Mouse (Mus musculus) ES-Bruce4 (cell line): ENCODE results near the gene D930048N14Rik.

Source experiments
- CTCF ChIP-seq: IDR thresholded peaks from one replicate; pipeline ENCODE4 v1.8.1; 2011; ENCODE audit warnings: low read depth, low read length
- EP300 ChIP-seq: IDR thresholded peaks from 2 replicates; pipeline ENCODE4 v1.6.1; 2011; ENCODE audit warnings: low read depth, low read length; ENCODE audit not compliant: insufficient read depth
- POLR2A ChIP-seq: IDR thresholded peaks from one replicate; pipeline ENCODE4 v1.8.1; 2011; ENCODE audit warnings: low read length; ENCODE audit not compliant: insufficient read depth

- TF ChIP-seq POLR2A, result no peak
- TF ChIP-seq CTCF, result no peak
- no peak for TF ChIP-seq EP300
These were observed 35.6 kb upstream of the D930048N14Rik start for GRCm38 (mm10) chr11:51615129-51615528.
